Mouse (Mus musculus): Measurements from ENCODE around the gene Fbl.

GRCm38 (mm10) chr7:28196528-28196927 lies 27.0 kb downstream of the Fbl start:
- TF ChIP-seq POLR2A (IDR thresholded peaks at IDR 0.05; ENCODE audit: insufficient read length, low read depth) (no peak), USF1 (IDR thresholded peaks at IDR 0.05; ENCODE audit: low read depth) (no peak), POLR2AphosphoS2 (IDR thresholded peaks at IDR 0.05; ENCODE audit: insufficient read length, low read depth) (no peak), MYOG (IDR thresholded peaks at IDR 0.05; ENCODE audit: control insufficient read depth in 1 of 3, insufficient read depth in 1 of 3, insufficient read length in 2 of 3, low read depth in 2 of 3) (no peak)

Measured in myocyte (in vitro differentiated cells).